Mouse (Mus musculus): ENCODE measurements at regions not wholly inside any gene's neighbourhood (a gene's known extent, or its start where the extent isn't known, plus 50 kb on each side); places are given as distances from the start of the nearest gene placed in this dataset.

DNA sequence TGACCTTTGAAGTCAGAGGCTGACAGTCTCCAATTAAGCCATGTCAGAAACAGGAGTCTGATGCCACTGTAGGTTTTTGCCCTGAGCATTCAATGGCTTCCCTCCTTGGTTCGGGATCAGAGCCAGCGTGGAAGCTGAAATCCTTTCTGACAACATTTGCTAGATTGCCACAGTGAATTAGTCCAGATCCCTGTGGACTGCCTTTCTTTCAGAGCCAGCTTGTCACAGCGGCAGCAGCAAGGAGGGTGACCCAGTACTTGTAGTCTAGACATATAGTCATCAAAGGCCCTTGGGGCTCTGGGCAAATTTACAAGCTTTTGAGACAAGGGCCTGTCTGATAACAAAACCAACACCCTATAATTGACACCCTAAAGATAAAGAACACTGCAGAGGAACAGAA is 86.5 kb upstream of the Map3k7 start:
- Histone ChIP-seq H3K27ac (ENCODE audit: control insufficient read depth, low read depth, low read length) (no peak overlapping the region), H3K9ac (ENCODE audit: control insufficient read depth, low read depth, low read length, poor library complexity, severe bottlenecking) (no peak overlapping the region), H3K27me3 (ENCODE audit: control insufficient read depth in 1 of 2, insufficient read depth in 2 of 2, low read length in 2 of 2) (no peaks in the 10 kb centered on the region), H3K79me2 (ENCODE audit: control insufficient read depth, insufficient read depth, low read length, poor library complexity) (no peaks in the 10 kb centered on the region), H3K36me3 (ENCODE audit: control insufficient read depth in 1 of 2, insufficient read depth in 2 of 2, low read length in 2 of 2) (no peaks in the 10 kb centered on the region; a peak in 1 of 4 replicates), H3K4me3 (ENCODE audit: control insufficient read depth in 1 of 2, insufficient read depth in 1 of 2, low read depth in 2 of 2, low read length in 2 of 2) (no peak overlapping the region), H3K9me3 (replicated peaks; ENCODE audit: insufficient read depth, low read length) (no peaks in the 10 kb centered on the region), H3K4me1 (ENCODE audit: control insufficient read depth in 1 of 2, insufficient read depth in 2 of 2, low read length in 2 of 2) (peaks cover 0 to 6% of the 10 kb centered on the region in 2 experiments; a peak in 2 of 4 replicates)
- no peak for TF ChIP-seq NRF1 (IDR thresholded peaks at IDR 0.05; ENCODE audit: insufficient read depth, low read depth, low read length, poor library complexity, severe bottlenecking)
- 0 out of 2 replicates have a peak, but pooled peaks have one; percentile 16 for TF ChIP-seq GATA1 (IDR thresholded peaks at IDR 0.05; ENCODE audit: low read depth, low read length)
- TF ChIP-seq CTCF (IDR thresholded peaks at IDR 0.05 in 2 of 3, conservative IDR thresholded peaks at IDR 0.05 in 1 of 3; ENCODE audit: control insufficient read depth in 1 of 3, insufficient read depth in 1 of 3, low read depth in 2 of 3, low read length in 3 of 3, poor library complexity in 1 of 3, severe bottlenecking in 1 of 3) = no peak
- no peak for TF ChIP-seq ZNF384 (IDR thresholded peaks at IDR 0.05; ENCODE audit: low read depth, low read length)
- DNase-seq (ENCODE audit: low read depth, low spot score) = peak; percentile 10

DNA sequence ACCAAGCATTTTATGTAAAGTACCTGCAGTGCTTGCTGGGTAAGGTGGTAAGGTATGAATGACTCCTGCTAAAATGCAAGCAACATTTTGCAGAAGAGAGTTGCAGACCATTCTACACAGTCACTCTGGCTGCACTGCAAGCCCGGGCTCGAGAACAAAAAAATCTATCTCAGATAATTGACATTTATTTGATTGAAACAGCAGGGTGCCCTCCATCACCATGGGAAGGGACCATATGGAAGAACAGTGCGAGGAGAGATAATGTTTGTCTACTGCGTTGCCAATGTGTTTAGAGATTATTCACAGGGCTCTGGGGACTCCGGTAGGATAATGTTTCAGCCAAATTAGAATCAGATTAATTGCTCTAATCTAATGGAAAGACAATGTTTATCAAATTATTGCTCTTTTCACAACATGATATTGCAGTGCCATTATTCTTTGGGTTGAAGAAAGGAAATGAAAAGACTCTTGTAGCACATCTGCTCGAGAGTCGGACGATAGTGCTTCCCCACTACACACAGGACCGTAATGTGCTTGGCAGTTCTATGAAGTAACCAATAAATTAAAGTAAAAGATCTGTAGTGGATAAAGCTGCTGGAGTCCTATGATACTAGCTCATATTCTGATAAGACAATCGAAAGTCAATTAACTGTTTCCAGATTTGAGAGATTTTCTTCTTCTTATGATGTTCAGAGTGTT is 85.3 kb upstream of the Map3k7 start:
- TF ChIP-seq MAFK (IDR thresholded peaks at IDR 0.05; ENCODE audit: borderline replicate concordance, low read depth, low read length) (no peak), BHLHE40 (IDR thresholded peaks at IDR 0.05; ENCODE audit: borderline replicate concordance, low read depth, low read length) (no peak), TBP (IDR thresholded peaks at IDR 0.05; ENCODE audit: low read depth, low read length) (no peak), MYC (IDR thresholded peaks at IDR 0.05; ENCODE audit: low read depth, low read length) (no peak), RCOR1 (IDR thresholded peaks at IDR 0.05; ENCODE audit: low read depth, low read length) (no peak), MXI1 (IDR thresholded peaks at IDR 0.05; ENCODE audit: low read depth, low read length) (no peak), HCFC1 (IDR thresholded peaks at IDR 0.05; ENCODE audit: low read depth, low read length) (no peak), JUND (IDR thresholded peaks at IDR 0.05; ENCODE audit: low read depth, low read length) (no peak), MYB (IDR thresholded peaks at IDR 0.05; ENCODE audit: low read depth, low read length) (no peak), ZNF384 (IDR thresholded peaks at IDR 0.05; ENCODE audit: low read depth, low read length) (no peak), ELF1 (IDR thresholded peaks at IDR 0.05; ENCODE audit: low read depth, low read length) (no peak), USF1 (IDR thresholded peaks at IDR 0.05; ENCODE audit: low read depth, low read length) (no peak), NELFE (IDR thresholded peaks at IDR 0.05; ENCODE audit: low read depth, low read length) (no peak), SIN3A (IDR thresholded peaks at IDR 0.05; ENCODE audit: low read length) (no peak), GABPA (IDR thresholded peaks at IDR 0.05; ENCODE audit: low read depth, low read length) (no peak), NRF1 (IDR thresholded peaks at IDR 0.05; ENCODE audit: insufficient read depth, low read depth, low read length, poor library complexity, severe bottlenecking) (no peak), E2F4 (IDR thresholded peaks at IDR 0.05; ENCODE audit: borderline replicate concordance, low read depth, low read length) (no peak)
- H3K36me3 ChIP-seq (ENCODE audit: control insufficient read depth in 1 of 2, insufficient read depth in 2 of 2, low read length in 2 of 2) = no peaks in the 10 kb centered on the region; a peak in 1 of 4 replicates

More for the DNA sequence above, 85.3 kb upstream of the Map3k7 start:
- no peaks in the 10 kb centered on the region for H3K79me2 ChIP-seq (ENCODE audit: control insufficient read depth, insufficient read depth, low read length, poor library complexity)
- peaks cover 0 to 6% of the 10 kb centered on the region in 2 experiments; a peak in 2 of 4 replicates for H3K4me1 ChIP-seq (ENCODE audit: control insufficient read depth in 1 of 2, insufficient read depth in 2 of 2, low read length in 2 of 2)
- H3K9me3 ChIP-seq (replicated peaks; ENCODE audit: insufficient read depth, low read length) = no peaks in the 10 kb centered on the region
- no peak overlapping the region for H3K27ac ChIP-seq (ENCODE audit: control insufficient read depth, low read depth, low read length)
- DNase-seq (ENCODE audit: low read depth, low spot score) = no peak
- no peaks in the 10 kb centered on the region for H3K27me3 ChIP-seq (ENCODE audit: control insufficient read depth in 1 of 2, insufficient read depth in 2 of 2, low read length in 2 of 2)
- H3K4me3 ChIP-seq (ENCODE audit: control insufficient read depth in 1 of 2, insufficient read depth in 1 of 2, low read depth in 2 of 2, low read length in 2 of 2) = no peak overlapping the region
- H3K9ac ChIP-seq (ENCODE audit: control insufficient read depth, low read depth, low read length, poor library complexity, severe bottlenecking) = no peak overlapping the region

Measured in MEL (cell line).